Mouse (Mus musculus) left cerebral cortex, adult 8-10 months (tissue): Measurements from ENCODE around the gene Actr10. TPM values are rescaled to one million over a fixed set of nuclear protein-coding genes. Genes with fewer than 3 reads are reported as not detected.

ENCODE experiments used
- total RNA-seq, 4 experiments: library from RNA; stranded (reverse); gene quantifications; 2 replicates each; pipeline ENCODE4 v1.2.4; 2022

Actr10 gene
- total RNA-seq, 4 experiments from 2014 or later = 149 to 186 (median 172) TPM

Other genes starting within 250 kb of the Actr10 start
- 10 to 100 TPM; 31.3 to 40.3 (median 37.5) TPM for gene Frmd6, start 112.3 kb upstream of the Actr10 start, total RNA-seq
- gene Psma3, start 36.8 kb downstream of the Actr10 start, total RNA-seq = 100 to 1,000 TPM; 192 to 221 (median 205) TPM
- 10 to 100 TPM; 30.3 to 37.8 (median 35.9) TPM for gene Arid4a, start 78.1 kb downstream of the Actr10 start, total RNA-seq
- gene Tomm20l, start 173.6 kb downstream of the Actr10 start, total RNA-seq = not detected
- gene Timm9, start 198.8 kb downstream of the Actr10 start, total RNA-seq = 10 to 100 TPM; 52.5 to 59.5 (median 55.9) TPM
- 1 to 10 TPM; 4.0 to 6.7 (median 4.8) TPM for gene 2700049A03Rik, start 199.0 kb downstream of the Actr10 start, total RNA-seq